Mouse (Mus musculus) kidney, adult 2 months (tissue): ENCODE data around the gene Ankrd33b. TPM values are rescaled to one million over a fixed set of nuclear protein-coding genes. Genes with fewer than 3 reads are reported as not detected.

Source experiments
- DNase-seq: peaks from one replicate; pipeline ENCODE4 v3.0.0; 2021
- H3K27ac ChIP-seq: fragments of 200-500 bp; 2 replicates; pipeline ENCODE4 v1.5.1; 2012; ENCODE audit warnings: low read depth, low read length, control low read depth, inconsistent platforms; ENCODE audit not compliant: insufficient read depth
- H3K27me3 ChIP-seq: fragments of 200-500 bp; replicated peaks from 2 replicates; pipeline ENCODE4 v1.6.1; 2012; ENCODE audit warnings: mild to moderate bottlenecking, moderate library complexity, low read length, inconsistent platforms; ENCODE audit not compliant: control insufficient read depth, insufficient read depth
- H3K36me3 ChIP-seq: fragments of 200-500 bp; 2 replicates; pipeline ENCODE4 v1.6.1; 2012; ENCODE audit warnings: mild to moderate bottlenecking, moderate library complexity, low read length, inconsistent platforms; ENCODE audit not compliant: control insufficient read depth, insufficient read depth
- H3K4me1 ChIP-seq: fragments of 200-500 bp; 2 replicates; pipeline ENCODE4 v1.6.1; 2011; ENCODE audit warnings: low read length; ENCODE audit not compliant: control insufficient read depth, insufficient read depth
- H3K4me3 ChIP-seq: fragments of 200-500 bp; 2 replicates; pipeline ENCODE4 v1.5.1; 2011; ENCODE audit warnings: mild to moderate bottlenecking, low read depth, low read length, control low read depth; ENCODE audit not compliant: insufficient read depth
- CTCF ChIP-seq: fragments of 200-500 bp; conservative IDR thresholded peaks from 2 replicates; pipeline ENCODE4 v1.5.1; 2011; ENCODE audit warnings: low read depth, mild to moderate bottlenecking, control low read depth, low read length, moderate library complexity, mixed read lengths; ENCODE audit not compliant: insufficient read depth, insufficient read length
- POLR2A ChIP-seq: fragments of 200-500 bp; IDR thresholded peaks from one replicate; pipeline ENCODE4 v1.6.1; 2011; ENCODE audit warnings: low read depth, low read length, control low read depth
- WGBS: fragments of 180-500 bp; shearing (Covaris S2); methylation state at CpG from one replicate; pipeline ENCODE4 v1.1.7; 2018; 5-methylcytosine and 5-hydroxymethylcytosine counted together
- polyA plus RNA-seq: library from polyadenylated mRNA; depleted of rRNA; stranded (reverse); fragments of >200 nt; gene quantifications from 2 replicates; pipeline ENCODE4 v1.2.3, GENCODE M21; 2012

Gene Ankrd33b
- polyA plus RNA-seq, 1 experiment: 21.8 TPM

- 51% methylated on average over 5 of the region's 5 CpGs for WGBS
- Histone ChIP-seq H3K4me1 (peaks cover 34% of the 10 kb centered on the region), H3K27ac (peak overlapping the region; percentile 98), H3K27me3 (no peaks in the 10 kb centered on the region), H3K36me3 (no peaks in the 10 kb centered on the region), H3K4me3 (no peak overlapping the region)
- peak; percentile 87 for DNase-seq
- no peak for TF ChIP-seq POLR2A
- TF ChIP-seq CTCF: no peak
These were observed 39.4 kb upstream of the Ankrd33b start for GRCm38 (mm10) chr15:31406881-31407280.

DNA sequence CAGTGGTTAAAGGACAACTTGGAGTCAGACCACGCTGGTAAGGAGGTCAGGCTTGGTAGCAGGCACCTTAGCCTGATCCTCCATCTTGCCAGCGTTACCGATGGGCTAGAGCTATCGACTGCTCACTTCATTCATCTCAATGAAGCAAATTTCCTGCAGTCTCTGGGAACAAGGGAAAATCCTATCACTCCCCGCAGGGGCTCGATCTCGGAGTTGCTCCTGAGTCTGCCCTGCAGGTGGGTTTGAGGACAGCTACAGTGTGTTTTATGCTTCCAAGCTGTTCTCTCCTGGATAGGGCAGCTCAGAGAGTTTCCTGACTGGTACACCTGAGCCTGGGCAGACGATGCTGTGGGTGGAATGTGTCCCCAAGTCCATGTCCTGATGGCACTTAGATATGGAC lies 36.8 kb upstream of the Ankrd33b start:
- no peak for DNase-seq
- Histone ChIP-seq H3K36me3 (no peaks in the 10 kb centered on the region), H3K27me3 (no peaks in the 10 kb centered on the region), H3K4me3 (no peak overlapping the region), H3K4me1 (peaks cover 25% of the 10 kb centered on the region), H3K27ac (no peak overlapping the region)
- TF ChIP-seq CTCF (no peak), POLR2A (no peak)
- 94% methylated on average over 8 of the region's 8 CpGs for WGBS

DNA sequence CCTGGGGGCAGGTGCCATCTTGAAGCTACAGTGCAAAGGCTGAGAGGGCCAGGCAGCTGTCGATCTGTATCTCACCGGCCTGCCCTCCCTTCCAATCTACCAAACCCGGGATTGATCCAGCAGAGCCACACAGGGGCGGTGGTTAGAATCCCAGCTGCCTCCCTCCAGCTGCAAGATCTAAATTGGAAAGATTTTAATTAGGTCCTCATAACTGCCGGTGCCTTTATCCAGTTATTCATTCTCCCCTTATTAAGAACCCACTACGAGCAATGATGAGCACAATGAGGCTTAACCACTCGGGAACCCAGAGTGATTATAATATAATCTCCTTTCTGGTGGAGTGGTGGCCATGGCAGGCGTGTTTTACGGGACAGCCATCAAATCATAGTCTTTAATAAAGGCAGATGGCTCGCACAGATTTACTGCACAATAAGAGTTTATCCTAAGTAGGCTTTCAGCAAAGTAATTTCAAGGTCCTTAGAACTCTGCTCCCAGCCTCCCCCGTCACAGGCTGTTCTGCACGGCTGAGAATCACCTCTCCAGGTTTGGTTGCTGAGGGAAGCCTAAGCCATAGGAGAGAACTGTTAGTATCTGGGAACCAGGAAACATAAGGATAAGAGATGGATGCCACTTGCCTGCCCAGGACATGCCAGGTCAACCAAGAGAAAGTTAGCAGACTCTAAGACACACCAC lies 34.8 kb upstream of the Ankrd33b start:
- Histone ChIP-seq H3K27me3 (no peaks in the 10 kb centered on the region), H3K36me3 (no peaks in the 10 kb centered on the region), H3K4me1 (peaks cover 14% of the 10 kb centered on the region; the same call in 1 of the 2 replicates), H3K27ac (no peak overlapping the region), H3K4me3 (no peak overlapping the region)
- no peak for DNase-seq
- TF ChIP-seq POLR2A: no peak
- TF ChIP-seq CTCF: no peak
- WGBS: 73% methylated on average over 12 of the region's 12 CpGs

- 69% methylated on average over 3 of the region's 3 CpGs for WGBS
- DNase-seq: no peak
These were observed 33.4 kb upstream of the Ankrd33b start for GRCm38 (mm10) chr15:31400974-31401373.

DNA sequence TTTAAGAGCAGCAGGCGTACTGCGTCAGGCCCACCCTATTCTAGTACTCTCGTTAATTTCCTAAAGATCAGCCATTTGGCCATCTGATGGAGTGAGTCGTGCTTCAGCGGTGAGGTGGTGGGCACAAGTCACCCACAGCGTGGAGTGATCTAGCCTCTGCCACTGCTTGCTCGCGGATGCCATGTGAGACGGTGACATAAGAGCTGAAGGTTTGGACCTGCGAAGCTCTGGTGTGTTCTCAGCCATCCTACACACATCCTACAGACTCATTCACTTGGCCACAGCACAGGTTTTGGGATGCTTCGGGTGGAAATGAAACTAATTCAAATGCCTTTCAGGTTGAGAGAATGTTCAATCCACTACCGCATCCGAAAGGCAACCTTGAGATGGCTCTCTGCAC lies 31.2 kb upstream of the Ankrd33b start:
- H3K36me3 ChIP-seq: no peaks in the 10 kb centered on the region

More at GRCm38 (mm10) chr15:31400974-31401373, 33.4 kb upstream of the Ankrd33b start:
- H3K27ac ChIP-seq: no peak overlapping the region
- H3K4me3 ChIP-seq: no peak overlapping the region
- TF ChIP-seq POLR2A: no peak
- no peak for TF ChIP-seq CTCF
- H3K36me3 ChIP-seq: no peaks in the 10 kb centered on the region
- peaks cover 9% of the 10 kb centered on the region; the same call in 1 of the 2 replicates for H3K4me1 ChIP-seq
- H3K27me3 ChIP-seq: no peaks in the 10 kb centered on the region

GRCm38 (mm10) chr15:31397379-31397778 lies 29.9 kb upstream of the Ankrd33b start:
- Histone ChIP-seq H3K27me3 (no peaks in the 10 kb centered on the region), H3K4me3 (no peak overlapping the region), H3K4me1 (peaks cover 11% of the 10 kb centered on the region; the same call in 1 of the 2 replicates), H3K36me3 (no peaks in the 10 kb centered on the region), H3K27ac (no peak overlapping the region)
- TF ChIP-seq CTCF (no peak), POLR2A (no peak)
- DNase-seq: no peak
- 85% methylated on average over 3 of the region's 3 CpGs for WGBS

More for the DNA sequence above, 31.2 kb upstream of the Ankrd33b start:
- Histone ChIP-seq H3K4me1 (peaks cover 11% of the 10 kb centered on the region; the same call in 1 of the 2 replicates), H3K27me3 (no peaks in the 10 kb centered on the region), H3K4me3 (no peak overlapping the region), H3K27ac (no peak overlapping the region)
- DNase-seq: no peak
- 96% methylated on average over 13 of the region's 13 CpGs for WGBS
- TF ChIP-seq CTCF: no peak
- TF ChIP-seq POLR2A: no peak

DNA sequence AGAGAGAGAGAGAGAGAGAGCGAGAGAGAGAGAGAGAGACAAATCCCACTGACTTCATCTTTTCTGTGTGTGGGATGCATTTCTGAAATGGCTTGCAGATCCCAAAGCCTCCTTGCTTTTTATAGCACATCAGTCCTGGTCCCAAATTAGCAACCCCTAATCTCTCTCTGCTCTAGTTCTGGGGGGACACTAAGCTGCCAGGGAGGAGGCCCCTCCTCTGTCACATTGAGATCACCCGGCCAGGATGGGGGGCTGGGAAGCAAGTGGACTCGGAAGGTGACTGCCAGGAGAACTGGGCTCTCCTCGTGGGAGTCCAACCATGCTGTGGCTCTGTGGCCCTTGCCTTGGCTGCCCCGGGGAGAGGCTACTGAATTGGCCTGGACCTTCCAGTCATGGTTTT lies 29.2 kb upstream of the Ankrd33b start:
- Histone ChIP-seq H3K36me3 (no peaks in the 10 kb centered on the region), H3K27me3 (no peaks in the 10 kb centered on the region), H3K4me1 (peaks cover 11% of the 10 kb centered on the region; the same call in 1 of the 2 replicates), H3K4me3 (no peak overlapping the region), H3K27ac (peak overlapping the region; percentile 24; the same call in 1 of the 2 replicates)
- TF ChIP-seq CTCF (no peak), POLR2A (no peak)
- WGBS: 54% methylated on average over 5 of the region's 5 CpGs
- DNase-seq: no peak
